Mouse (Mus musculus) naive thymus-derived CD4-positive, alpha-beta T cell, adult 2 months (primary cell): Measurements from ENCODE around the gene Smug1.

Experiments
- DNase-seq: peaks from one replicate; pipeline ENCODE4 v3.0.0-alpha.2; 2011; ENCODE audit warnings: low read depth

Smug1 gene

GRCm38 (mm10) chr15:103167042-103167615 is at the start of gene Smug1:
Smug1 (minus strand) TSS chr15:103167092.
- DNase-seq: no peak

DNA sequence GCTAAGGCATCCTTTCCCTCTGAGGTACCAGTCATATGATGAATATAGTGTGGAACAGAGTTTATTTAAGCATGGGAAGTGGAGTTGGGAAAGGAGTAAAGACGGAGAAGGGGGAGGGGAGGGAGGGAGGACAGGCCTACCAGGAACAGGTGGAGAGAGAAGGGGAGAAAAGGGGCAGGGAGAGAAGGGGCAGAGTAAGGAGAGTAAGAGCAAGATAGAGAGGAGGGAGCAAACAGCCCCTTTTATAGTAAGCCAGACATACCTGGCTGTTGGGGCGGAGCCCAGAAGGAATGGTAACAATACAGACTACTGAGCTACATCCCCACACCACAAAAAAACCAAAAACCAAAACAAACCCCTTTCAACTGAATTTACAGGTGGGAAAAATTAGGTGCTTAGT is 49.2 kb upstream of the Smug1 start:
- no peak for DNase-seq

GRCm38 (mm10) chr15:103214971-103215907 is 48.3 kb upstream of the Smug1 start:
- DNase-seq: peak; percentile 87

DNA sequence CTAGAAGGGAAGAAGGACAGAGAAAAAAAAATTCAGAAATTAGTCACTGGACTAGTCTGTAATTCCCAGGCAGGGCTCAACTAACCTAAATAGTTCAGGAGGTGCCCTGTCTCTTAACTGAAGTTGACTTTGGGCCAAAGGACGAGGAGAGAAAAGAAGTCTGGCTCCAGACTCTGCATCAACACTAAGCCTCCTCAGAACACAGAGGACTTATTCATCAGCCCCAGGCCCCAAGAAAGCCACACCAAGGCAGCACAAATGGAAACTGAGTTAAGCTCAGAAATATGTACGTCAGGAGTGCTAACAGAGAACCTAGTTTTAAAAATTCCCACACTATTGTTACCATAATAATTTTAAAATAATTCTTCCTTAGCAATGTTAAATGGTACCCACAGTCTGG is 47.3 kb upstream of the Smug1 start:
- DNase-seq: no peak

DNA sequence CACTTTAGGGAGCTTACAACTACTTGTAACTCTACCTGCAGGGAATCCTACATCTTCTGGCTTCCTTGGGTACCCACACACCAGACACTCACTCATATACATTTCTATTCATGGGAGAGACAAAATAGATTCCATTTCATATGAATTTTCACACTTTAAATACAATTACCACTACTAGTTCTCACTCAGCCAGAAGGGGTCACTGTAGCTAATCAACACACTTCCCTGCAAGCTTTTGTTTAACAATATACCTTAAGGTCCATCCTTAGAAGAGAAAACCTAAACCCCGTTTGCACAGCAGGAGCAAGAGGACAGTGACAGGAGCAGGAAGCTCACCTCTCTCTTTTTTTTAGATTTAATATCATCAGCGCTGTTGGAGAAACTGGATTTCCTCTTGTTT is 38.3 kb upstream of the Smug1 start:
- peak; percentile 50 for DNase-seq

GRCm38 (mm10) chr15:103202088-103202793 is 35.3 kb upstream of the Smug1 start:
- no peak for DNase-seq

GRCm38 (mm10) chr15:103197785-103198184 is 30.9 kb upstream of the Smug1 start:
- DNase-seq: no peak

DNA sequence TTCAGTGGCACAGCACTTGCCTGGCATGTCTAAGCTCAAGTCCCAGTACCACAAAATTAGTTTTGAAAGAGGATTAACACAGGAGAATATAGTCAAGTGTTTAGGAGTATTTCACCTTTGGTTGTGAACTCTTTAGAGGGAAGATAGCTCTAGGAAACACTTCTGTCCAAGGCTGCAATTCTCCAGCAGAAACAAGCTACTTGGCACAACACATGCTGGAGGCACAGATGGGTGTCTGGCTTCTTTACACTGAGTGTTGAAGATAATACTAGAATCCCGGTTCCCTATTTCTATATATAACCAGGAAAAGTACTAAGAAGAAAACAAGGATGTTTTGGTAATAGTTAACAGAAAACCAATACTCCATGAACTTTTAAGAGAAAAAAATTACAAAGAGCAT is 29.9 kb upstream of the Smug1 start:
- DNase-seq: no peak

GRCm38 (mm10) chr15:103193606-103194005 is 26.7 kb upstream of the Smug1 start:
- no peak for DNase-seq

DNA sequence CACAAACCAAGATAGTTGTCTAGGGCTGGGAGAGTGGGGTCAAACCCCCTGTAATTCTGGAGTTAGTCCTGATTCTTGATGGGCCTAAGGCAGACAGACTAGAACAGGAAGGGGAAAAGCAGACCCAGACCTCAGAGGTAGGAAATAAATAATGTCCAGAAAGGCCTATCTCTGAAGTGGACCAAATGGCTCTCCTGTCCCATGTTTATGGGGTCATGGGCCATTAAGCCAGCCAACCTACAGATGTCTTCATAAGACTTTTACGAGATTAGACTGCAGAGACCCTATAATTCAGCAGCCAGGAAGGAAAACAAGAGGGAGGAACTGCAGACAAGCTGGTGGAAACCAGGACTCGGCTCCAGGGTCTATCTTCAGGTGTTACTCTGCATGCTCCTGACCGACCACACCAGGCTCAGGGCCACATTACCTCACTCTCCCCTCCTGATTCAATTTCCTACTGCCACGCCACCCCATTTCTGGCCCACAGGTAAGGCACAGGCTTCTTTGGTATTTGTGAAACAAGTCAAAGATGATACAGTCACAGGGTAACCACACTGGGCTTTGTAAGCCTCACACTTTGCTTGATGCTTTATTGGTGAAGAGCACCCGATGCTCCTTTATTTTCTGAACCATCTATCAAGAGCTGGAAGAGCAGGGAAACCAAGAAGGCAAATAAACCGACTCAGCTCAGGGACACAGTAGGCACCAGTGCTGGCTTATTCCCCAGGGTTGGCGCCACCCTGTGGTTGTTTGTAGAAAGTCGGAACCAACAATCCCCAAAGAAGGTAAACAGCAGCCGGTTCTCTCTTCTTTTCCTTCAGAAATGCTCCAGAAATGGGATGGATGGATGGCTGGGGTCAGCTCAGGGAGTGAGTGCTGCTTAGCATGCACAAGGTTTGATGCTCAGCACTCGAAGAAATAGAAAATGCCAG is 23.9 kb upstream of the Smug1 start:
- peak; percentile 54 for DNase-seq

DNA sequence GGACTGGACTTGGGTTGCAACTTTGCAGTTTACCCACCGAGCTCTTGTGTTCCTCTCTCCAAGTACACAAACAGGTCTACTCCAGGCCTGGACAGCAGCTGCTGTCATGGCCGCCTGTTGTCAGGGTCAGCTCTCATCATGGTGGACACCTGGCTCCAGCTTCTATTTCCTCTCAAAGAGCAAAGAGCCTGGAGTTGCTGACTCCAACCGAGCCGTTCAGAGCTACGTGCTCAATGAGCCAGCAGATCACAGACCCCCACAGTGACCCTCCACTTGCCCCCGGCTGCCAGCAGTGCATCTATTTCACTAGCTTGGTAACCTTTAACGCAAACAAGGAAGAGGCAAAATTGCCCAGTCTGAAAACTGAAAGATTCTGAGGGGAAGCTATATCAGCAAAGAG is 23.2 kb upstream of the Smug1 start:
- no peak for DNase-seq

GRCm38 (mm10) chr15:103187803-103188202 is 20.9 kb upstream of the Smug1 start:
- no peak for DNase-seq

- peak; percentile 49 for DNase-seq
Measured at GRCm38 (mm10) chr15:103185462-103186198, 18.7 kb upstream of the Smug1 start.

DNA sequence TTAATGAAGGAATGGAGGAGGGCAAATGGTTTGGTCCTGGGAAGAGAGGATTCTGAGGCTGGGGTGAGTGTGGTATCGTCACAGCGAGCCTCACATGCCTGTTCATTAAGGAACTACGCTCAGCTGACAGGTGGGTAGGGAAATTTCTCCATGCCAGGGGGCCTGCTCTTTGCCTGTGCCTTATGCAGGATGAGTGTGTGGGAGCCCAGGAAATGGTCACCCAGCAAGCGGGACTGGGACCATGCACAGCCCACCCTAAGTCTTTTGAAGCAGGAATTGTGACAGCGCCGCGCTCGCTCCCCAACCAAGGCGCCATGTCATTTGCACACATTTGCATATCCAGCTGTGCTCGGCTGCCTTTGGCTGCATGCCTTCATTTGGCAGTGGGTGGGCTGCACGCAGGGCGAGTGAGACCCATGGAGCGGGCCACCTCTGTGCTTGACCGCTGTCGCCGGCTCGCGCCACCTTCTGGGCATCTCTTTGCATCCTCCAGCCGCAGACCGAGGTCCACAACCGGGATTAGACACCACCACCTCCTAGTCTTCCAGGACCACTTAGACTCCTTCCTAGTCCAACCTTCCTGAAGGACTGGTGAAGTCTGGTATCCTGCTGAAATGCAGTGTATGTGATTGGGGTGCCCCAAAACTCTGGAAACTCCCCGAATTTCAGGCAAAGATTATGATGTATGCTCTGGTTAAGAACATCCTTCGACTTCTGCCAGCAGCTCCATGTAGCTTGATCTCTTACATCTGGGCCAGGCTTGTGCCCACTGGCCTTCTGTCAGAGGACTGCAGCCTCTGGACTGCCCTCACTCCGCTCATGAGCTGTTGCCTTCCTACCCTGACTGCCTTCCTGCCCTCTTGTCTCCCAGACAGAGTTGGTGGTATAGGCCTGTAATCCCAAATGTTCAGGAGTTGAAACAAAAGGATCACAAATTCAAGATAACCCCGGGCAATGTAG is 17.0 kb upstream of the Smug1 start:
- DNase-seq: no peak

DNA sequence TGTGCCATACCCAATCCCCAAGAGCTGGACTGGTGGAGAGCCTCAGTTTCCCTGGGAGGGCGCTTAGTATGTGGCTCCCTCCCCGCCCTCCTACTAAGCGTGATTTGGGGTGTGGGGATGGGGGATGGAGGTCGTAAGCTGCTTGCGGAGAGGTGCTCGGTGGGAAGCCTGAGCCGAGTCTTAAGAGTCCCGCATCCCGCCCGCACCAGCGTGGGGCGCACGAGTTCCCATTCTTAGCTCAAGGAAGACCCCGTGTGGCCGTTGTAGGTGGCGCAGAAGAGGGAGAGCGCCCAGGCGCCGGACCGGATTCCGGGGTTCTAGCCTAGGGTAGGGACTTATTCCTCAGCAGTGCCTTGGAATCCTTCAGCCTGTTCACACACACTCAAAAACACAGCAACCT is 16.2 kb upstream of the Smug1 start:
- peak; percentile 75 for DNase-seq

- peak; percentile 90 for DNase-seq
Measured at GRCm38 (mm10) chr15:103182166-103182790, 15.4 kb upstream of the Smug1 start.

GRCm38 (mm10) chr15:103180406-103180805 is 13.5 kb upstream of the Smug1 start:
- DNase-seq: no peak

GRCm38 (mm10) chr15:103178767-103179166 is 11.9 kb upstream of the Smug1 start:
- no peak for DNase-seq

DNA sequence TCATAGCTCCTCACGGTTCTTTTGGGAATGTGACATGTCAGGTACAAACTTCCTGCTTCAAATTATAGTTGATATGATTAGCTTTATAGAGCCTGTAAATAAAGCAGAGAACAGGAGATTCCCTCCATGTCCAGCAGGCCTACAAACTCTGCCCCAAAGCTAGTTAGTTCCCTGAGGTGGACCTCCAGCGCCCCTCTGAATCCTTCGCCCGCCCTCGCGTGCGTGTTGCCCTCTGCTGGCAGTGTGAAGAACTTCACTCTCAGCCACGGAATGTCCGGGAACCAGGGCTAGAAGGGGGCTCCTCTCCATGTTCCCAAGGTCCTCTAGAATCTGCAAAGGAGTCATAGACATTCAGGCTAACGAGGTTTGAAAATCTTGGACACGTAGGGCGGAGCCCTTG is 11.2 kb upstream of the Smug1 start:
- DNase-seq: peak; percentile 66
